Mouse (Mus musculus): Measurements from ENCODE around the gene Olfr1290.

Gene Olfr1290

GRCm38 (mm10) chr2:111493729-111494128, at the start of gene Olfr1290:
Gene Olfr1290, minus strand, starts transcription at chr2:111493829.
- no peak for DNase-seq (ENCODE audit: low spot score)

GRCm38 (mm10) chr2:111540191-111540590, 46.6 kb upstream of the Olfr1290 start, which contains the start of gene Olfr1294:
Gene Olfr1294, minus strand, starts transcription at chr2:111540291.
- no peak for DNase-seq (ENCODE audit: low spot score)

GRCm38 (mm10) chr2:111524903-111525302, 31.3 kb upstream of the Olfr1290 start, which contains the start of gene Olfr1293-ps:
Gene Olfr1293-ps, plus strand, starts transcription at chr2:111525203.
- no peak for DNase-seq (ENCODE audit: low spot score)

GRCm38 (mm10) chr2:111517451-111517850, 23.8 kb upstream of the Olfr1290 start:
- DNase-seq (ENCODE audit: low spot score) = no peak

GRCm38 (mm10) chr2:111496880-111497279, 3.3 kb upstream of the Olfr1290 start, which contains the start of gene Olfr1291-ps1:
Gene Olfr1291-ps1, plus strand, starts transcription at chr2:111497180.
- DNase-seq (ENCODE audit: low spot score) = no peak

GRCm38 (mm10) chr2:111480519-111480918, 13.1 kb downstream of the Olfr1290 start, which contains the start of gene Olfr1289:
Gene Olfr1289, plus strand, starts transcription at chr2:111480819.
- DNase-seq (ENCODE audit: low spot score) = no peak

- DNase-seq (ENCODE audit: low spot score) = no peak
Measured at GRCm38 (mm10) chr2:111473801-111474200, 19.8 kb downstream of the Olfr1290 start, which contains the start of gene Olfr1288. Gene Olfr1288, plus strand, starts transcription at chr2:111474101.

- DNase-seq (ENCODE audit: low spot score) = no peak
Measured at GRCm38 (mm10) chr2:111448842-111449241, 44.8 kb downstream of the Olfr1290 start, which contains the start of gene Olfr1287. Gene Olfr1287, plus strand, starts transcription at chr2:111449142.
